Mouse (Mus musculus): ENCODE results near the gene Snrnp70.
A peak's percentile ranks its signal among the peaks of the same experiment; 100 is the strongest.

Gene Snrnp70

DNA sequence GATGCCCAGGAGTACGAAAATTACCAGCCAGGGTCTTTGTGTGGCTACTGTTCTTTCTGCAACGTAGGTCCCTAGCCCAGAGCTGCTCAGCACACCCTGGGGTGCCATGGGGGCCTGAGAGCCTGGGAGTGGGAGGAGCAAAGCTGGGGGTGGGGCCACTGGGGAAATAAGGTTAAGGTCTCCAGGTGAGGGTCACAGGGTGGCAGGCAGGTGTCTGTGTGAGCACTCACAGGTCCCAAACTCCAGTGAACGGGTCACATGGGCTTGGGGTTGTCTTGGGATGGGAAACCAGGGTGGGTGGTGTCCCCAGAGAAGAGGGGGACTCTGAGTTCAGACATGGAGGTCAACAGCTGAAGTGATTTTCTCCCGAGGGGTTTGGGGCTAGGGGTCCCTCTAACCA is 58.1 kb downstream of the Snrnp70 start:
- DNase-seq (ENCODE audit: low read depth) = no peak

DNA sequence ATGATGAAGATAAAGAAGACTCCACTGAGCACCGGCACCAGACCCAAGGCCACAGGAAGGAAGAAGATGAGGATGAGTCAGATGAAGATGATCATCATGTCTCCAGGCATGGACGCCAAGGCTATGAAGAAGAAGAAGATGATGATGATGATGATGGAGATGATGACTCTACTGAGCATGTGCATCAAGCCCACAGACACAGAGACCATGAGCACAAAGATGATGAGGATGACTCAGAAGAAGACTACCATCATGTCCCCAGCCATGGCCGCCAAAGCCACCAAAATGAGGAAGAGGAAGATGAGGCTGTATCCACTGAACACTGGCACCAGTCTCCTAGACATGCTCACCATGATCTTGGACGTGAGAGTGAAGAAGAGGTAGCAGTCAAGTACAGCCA is 59.2 kb downstream of the Snrnp70 start:
- DNase-seq (ENCODE audit: low read depth) = peak; percentile 43

DNA sequence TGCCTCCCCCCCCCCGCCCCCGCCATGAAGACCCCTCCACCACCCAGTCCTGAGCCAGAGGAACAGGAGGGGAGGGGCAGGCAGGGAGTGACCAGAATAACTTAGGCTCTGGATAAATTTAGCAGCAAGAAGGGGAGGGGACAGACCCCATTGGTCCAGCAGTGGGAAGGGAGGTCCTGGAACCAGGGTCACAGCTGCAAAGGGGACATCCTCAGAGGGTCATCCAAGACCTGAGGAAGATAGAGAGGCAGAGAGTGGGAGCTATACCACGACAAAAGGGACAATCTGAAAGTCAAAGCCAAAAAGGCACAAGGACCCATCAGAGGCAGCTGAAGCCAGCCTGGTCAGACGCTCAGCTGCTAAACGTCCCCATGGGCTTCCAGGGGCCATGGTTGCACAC is 60.5 kb downstream of the Snrnp70 start, which contains the start of gene Hrc:
Gene Hrc (plus strand): TSS at position 235 of the 400 bp plus-strand sequence.
- no peak for DNase-seq (ENCODE audit: low read depth)

DNA sequence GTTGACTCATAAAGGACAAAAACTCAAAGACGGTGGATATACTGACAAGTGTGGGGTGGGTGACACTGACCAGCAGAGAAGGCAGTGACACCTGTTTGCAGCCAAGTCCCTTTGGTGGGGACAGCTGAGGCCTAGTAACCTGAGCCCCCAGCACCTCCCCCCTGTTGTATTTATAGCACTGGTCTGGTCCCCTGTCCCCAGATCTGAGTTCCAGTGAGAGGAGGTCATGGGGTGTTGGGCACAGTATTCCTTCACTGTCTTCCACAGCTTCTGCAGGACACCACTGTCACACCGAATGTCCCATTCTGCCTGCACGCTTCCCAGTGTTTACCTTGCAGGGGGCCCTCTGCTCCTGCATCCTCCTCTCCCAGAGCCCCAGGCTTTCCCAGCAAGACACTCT is 60.9 kb downstream of the Snrnp70 start:
- no peak for DNase-seq (ENCODE audit: low read depth)

DNA sequence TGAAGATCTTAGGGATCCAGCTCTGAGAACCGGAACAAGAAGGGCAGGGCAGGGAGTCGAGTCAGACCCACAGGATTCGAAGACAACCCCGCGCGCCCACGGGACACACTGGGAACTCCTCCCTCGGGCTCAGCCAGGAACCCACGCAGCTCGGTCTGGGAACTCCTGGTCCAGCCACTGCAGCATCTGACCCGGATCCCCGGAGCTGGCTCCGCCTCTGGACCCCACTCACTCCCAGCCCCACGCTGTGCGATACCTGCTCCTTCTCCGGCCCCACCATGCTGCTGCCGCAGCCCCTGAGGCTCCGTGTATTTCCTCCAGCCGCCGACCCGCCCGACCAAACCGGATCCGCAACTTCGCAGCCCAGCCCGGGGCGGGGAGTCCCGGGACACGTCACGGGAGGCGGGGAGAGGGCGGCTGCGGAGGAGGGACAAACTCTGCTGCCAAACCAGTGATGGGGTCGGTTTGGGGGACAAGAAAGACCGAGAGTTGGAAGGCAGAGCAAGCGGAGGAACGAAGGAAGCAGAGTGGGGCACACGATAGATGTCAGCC is 62.0 kb downstream of the Snrnp70 start, which contains the start of gene Trpm4:
Gene Trpm4 (minus strand): TSS at position 350 of the 552 bp plus-strand sequence.
- DNase-seq (ENCODE audit: low read depth) = peak; percentile 75

DNA sequence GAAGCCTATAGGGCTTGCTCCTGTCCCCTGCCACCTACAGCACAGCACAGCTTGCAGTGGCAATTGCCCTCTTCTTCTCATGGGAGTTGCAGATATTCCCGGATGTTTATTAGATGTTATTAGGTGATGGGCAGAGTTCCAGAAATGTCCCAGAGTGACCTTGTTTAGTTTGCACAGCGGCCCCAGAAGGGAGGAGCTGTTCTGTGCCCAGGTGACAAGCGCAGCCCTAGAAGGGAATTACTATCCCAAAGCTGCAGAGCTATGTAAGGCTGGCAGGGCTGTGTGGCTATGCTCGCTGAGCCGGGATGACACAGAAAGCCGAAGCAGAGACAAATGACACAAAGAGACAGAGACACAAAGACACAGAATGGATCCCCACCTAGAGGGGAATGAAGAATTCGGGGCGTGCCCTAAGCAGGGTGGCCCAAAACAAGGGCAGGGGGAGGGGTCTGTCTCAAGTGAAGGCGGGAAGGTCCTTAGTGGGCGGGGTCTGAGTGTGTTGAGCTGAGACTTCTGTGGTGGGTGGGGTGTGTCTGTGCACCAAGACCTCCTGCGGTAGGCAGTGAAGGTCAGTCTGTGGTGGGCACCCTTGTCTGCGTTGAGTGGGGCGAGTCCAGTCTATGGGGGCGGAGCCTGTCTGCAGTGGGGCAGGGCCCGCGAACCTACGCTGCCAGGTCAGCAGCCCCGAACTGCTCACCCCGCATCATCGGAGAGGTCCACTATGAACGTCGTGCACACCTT is 62.7 kb downstream of the Snrnp70 start:
- peak; percentile 78 for DNase-seq (ENCODE audit: low read depth)

DNA sequence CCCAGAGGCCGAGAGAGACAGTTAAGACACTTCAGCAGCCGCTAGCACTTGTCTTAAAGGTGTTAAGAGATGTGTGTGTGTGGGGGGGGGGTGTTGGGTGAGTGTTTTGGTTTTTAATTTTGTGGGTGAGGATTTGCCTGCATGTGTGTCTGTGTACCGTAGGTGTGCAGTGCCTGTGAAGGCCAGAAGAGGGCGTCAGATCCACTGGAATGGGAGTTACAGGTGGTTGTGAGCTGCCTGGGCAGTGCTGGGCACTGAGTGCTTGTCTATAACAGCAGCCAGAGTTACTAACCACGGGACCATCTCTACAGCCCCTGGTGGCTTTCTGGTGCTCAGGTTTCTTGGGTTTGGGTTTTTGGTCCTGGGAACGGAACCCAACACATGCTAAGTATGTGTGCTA is 64.0 kb downstream of the Snrnp70 start:
- no peak for DNase-seq (ENCODE audit: low read depth)

DNA sequence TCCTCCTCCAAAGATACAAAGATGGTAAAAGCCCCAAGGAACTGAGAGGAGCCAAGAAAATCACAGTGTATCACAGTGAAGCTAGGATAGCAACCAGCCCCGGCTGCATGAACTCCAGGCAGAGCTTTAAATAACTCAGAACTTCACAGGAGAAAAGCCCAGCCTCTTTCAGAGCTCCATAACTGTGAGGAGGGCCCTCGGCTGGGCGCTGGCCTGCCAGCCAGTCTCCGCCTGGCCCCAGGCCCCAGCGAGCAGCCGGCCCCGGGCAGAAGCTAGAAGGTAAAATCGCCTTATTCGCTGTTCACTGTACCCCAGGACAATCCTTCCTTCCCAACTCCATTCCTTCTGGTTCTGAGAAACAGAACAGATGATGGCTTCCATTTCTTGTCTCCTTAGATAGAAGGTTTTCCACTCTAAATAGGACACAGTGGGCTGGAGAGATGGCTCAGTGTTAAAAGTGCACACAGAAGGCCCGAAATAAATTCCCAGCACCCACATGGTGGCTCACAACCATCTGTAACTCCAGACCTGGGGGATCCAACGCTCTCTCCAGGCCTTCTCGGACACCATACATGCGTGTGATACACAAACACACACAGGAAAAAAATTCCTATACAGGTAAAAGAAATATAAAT is 66.6 kb downstream of the Snrnp70 start:
- DNase-seq (ENCODE audit: low read depth) = no peak

Data from 416B (cell line).